Mouse (Mus musculus) right cerebral cortex, adult 18-20 months (tissue): Measurements from ENCODE around the gene Sdr39u1.

Source experiments
- DNase-seq: peaks from one replicate; pipeline ENCODE4 v3.0.0; 2022; ENCODE audit warnings: mixed read lengths

Sdr39u1 gene

DNA sequence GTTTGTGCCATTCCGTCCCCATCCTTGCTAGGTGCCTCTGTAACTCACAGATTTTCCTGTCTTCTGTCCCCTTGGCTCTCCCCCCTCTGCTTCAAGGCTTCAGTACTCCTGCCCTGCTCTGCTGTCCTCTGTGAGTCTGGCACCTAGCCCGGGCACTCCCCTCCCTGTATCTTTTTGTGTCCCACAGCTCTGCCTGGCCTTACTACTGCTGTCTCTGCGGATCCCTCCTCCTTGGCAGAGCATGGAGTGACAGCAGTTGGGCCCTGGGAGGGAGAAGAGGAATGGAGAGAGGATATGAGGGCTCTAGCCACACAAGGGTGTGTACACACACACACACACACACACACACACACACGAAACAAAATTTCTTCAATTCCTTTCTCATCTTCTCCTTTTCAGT lies 15.9 kb downstream of the Sdr39u1 start, which contains the start of gene Cbln3:
Cbln3 (minus strand) TSS at position 227 of the 400 bp plus-strand sequence.
- DNase-seq, result no peak

DNA sequence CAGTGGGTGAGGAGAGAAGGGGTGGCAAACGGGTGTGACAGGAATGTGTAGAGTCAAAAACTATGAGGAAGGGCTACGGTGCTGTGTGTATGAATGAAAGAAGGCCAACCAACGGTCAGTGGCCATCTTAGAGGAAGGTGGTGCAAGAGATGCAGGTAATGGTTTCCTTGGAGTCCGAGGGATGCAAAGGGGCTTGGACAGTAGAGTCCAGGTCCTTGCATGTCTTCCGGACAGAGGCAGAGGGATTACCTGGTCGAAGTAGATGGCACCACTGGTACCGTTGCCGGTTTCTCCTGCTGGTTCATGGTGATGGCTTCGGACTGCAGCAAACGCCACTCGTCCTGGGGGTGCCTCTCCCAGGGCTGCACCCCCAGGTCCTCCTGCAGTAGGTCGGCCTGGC lies 16.4 kb downstream of the Sdr39u1 start:
- DNase-seq, result no peak

DNA sequence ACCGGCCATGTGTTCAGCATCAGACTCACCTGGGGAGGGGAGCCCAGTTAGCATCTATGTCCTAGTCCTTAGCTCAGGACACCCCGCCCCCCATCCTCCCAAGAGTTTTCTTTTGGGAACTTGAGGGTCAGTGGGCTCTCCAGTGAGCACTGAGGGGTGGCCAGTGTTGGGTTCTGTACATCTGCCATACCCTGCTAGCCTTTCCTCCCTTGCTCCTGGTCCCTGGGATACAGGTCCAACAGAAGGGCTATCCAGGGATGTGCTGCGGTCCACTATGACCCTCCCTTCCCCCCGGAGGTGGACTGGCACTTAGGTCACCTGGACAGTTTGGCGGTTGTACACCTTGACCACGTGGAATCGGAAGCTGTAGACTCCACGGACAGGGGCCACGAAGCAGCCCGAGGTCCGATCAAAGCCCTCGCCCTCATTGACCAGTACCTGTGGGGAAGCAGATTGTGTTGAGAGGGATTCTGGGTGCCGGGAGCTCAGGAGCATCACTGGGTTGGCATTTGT lies 16.9 kb downstream of the Sdr39u1 start:
- DNase-seq, result no peak

DNA sequence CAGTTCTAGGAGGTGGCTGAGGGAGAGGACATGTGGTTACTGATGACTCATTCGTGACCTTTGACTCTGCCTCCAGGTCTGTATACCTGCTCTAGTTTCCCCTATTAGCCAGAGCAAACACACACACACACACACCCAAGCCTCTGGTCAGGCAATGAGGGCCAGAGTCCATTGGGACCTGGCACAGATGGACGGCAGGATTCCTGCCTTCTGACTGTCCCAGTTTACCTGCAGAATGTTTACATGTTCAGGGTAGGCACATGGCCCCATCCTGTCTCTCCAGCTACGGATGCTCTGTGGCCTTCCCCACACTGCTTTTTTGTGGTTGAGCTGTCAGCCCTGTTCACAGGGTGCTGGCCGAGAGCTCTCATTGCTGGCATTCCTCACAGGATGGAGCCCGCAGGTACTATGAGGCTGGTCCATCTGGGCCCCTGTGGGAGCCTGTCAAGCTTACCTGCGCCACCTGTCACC lies 17.9 kb downstream of the Sdr39u1 start:
- DNase-seq, result no peak

DNA sequence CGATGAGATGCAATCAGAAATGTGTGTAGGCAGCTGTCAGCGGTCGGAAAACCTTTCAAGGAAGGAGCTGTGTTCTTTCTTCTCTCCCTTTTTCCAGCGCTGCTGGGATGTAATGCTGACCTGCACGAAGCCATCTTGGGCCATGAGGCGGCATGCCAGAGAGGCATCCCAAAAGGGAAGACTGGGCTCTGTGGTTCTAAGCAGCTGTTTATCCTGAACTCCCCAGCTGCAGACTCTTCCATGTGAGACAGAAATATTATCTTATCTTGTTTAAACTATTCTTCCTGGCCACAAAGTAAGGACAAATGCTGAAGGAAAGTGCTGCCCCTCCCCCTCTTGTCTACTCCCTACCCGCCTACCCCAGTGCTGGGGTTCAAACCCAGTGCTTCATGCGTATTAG lies 19.1 kb downstream of the Sdr39u1 start:
- DNase-seq, result no peak

DNA sequence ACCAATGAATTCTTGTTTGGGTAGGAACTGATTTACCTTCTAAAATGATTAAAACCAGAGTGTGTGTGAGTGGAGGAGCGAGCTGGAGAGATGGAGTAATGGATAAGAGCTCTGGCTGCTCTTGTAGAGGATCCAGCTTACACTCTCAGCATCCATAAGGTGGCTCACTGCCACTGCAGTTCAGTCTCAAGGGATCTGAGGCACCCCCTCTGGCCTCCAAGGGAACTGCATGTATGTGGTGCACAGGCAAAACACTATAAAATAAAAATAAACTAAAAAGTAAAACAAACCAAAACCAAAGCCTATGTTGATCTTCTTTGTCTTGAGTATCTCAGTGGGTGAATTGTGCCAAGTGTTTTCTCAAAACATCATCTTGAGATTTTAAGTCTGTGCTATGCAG lies 20.5 kb downstream of the Sdr39u1 start:
- peak; percentile 80 for DNase-seq

DNA sequence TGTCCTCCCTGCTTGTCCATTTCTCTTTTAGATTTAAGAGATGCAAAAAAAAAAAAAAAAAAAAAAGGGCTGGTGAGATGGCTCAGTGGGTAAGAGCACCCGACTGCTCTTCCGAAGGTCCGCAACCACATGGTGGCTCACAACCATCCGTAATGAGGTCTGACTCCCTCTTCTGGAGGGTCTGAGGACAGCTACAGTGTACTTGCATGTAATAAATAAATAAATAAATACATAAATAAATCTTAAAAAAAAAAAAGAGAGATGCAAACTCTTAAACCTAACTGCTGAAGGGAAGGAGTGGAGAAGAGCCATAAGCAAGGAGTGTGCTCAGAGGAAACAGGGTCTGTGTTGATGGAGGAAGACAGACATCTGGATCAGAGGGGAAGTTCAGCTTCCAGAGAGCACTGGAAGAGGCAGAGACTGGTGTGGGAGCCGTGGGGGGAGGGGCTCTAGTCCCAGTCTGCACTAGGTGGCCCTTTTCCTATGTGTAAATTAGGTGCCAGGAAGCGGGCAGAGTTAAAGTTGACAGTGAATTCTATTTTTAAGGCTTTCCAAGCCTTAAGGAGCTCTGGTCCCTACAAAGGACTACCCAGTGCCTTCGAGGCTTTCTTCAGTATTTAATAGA lies 21.7 kb downstream of the Sdr39u1 start:
- DNase-seq, result no peak

DNA sequence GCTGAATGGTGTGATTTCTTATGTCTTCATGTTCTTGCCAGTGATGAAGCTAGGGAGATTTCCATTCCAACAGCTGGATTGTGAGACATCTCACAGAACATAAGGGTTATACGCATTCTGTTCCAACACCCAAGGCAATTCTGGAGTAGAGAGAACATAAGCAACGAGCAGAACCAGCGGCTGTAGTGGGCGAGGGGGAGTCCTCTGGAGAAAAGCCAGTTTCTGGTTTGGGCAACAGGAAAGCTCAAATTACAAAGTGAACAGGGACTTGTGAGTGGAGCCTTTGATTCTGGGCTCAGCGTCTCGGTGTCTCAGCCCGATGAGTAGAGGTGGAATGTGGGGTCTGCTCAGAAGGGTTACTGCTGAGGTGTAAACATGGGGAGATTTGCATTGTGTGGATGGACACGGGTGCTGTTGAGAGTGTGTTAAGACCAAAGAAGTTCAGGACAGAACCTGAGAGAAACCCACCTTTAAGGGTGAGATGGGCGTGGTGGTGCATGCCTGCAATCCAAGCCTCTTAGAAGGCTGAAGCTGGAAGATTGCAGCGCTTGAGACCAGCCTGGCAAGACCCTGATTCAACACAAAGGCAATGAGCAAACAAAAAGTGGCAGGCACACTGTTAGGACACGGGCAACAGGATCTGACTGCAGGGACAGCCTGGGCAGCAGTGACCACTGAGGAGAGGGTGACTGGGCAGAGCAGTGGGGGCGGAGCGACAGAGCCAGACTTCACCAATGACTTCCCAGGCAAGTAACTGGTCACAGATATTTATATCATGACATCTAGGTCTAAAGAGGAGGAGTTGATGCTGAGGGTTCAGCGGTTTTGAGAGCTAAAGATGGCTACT lies 22.4 kb downstream of the Sdr39u1 start:
- no peak for DNase-seq

DNA sequence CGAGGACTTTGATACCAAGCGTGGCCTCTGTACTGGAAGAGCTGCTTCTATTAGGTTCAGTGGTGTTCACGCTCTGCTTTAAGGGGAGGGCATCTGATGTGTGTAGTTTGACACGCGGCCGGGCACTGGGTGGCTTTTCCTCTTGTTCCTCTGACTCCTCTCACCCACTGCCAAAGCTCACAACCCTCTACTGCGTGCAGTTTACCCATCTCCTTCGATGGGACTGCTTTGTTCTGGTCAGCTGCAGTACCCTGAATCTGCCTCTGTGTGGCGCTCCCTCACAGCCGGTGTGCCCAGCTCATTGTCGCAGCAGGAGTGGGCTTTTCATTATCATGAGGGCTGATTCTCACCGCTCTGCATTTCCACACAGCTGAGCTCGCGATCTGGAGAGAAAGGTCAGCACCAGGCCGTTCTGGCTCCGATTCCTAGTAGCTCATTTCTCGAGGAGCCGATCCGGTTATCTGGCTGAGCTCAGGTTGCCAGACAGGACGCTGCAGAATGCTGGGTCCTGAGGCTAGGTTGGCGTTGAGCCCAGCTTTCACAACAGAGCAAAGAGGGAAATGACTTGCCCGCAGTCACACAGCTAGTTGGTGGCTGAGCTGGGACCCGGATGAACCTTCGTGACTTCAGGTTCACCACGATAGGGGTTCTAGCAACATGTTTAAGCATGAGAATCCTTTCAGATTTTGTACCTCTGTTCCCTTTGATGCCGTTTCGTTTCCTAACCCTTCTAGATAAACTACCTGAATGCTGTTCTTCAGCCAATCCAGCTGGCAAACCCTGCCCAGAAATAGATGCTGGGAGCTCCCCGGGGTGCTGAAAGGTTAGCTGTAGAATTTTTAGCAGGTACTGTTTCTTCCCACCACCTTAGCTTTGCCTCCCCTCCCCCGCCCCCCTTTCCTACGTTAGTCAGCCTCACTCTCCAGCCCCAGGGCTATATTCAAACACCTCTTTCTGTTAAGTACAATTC lies 26.1 kb downstream of the Sdr39u1 start:
- peak; percentile 53 for DNase-seq

DNA sequence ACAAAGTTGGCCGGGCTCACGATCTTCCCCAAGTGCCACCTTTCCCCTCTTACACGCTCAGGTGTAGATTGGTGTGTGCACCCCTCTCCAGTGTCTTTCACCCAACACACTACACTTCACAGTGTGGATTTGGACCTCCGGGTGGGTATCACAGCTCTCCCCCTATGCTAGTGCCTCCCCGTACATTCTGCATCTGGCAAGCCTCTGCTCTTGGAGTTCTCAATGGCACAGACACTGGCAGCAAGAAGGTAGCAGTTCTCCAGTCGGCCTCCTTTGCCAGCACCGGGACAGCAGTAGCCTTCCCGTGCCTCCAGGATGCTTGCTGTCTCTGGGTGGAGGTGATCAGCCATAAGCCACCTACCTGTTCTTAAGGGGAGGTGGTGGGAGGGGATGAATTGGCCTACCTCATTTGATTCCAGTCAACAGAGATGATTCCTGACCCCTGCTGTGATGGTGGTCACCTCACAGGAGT lies 26.8 kb downstream of the Sdr39u1 start:
- DNase-seq, result no peak

DNA sequence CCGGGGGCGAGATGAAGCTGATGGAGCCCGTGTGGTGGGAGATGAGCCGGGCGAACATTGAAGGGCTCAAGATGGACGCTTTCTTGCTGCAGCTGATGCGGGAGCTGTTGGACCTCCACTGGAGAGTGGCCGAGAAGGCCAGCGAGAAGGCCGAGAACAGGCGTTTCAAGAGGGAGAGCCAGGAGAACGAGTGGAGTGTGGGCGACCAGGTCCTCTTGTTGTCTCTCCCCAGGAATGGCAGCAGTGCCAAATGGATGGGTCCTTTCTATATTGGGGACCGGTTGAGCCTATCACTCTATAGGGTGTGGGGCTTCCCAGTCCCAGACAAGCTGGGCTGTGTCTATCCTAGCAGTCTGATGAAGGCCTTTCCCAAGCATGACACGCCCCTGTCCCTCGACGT lies 27.5 kb downstream of the Sdr39u1 start:
- DNase-seq, result no peak

DNA sequence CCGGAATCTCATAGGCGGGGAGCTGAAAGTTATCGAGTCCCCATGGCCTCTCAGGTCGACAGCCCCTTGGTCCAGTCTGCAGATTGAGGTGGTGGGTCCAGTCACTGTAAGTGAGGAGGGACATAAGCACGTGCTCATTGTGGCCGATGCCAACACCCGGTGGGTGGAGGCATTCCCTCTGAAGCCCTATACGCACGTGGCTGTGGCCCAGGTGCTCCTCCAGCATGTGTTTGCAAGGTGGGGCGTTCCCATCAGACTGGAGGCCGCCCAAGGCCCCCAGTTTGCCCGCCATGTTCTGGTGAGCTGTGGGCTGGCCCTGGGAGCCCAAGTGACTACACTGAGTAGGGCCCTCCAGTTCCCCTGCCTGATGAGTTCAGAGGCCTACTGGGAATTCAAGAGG lies 28.1 kb downstream of the Sdr39u1 start:
- no peak for DNase-seq

DNA sequence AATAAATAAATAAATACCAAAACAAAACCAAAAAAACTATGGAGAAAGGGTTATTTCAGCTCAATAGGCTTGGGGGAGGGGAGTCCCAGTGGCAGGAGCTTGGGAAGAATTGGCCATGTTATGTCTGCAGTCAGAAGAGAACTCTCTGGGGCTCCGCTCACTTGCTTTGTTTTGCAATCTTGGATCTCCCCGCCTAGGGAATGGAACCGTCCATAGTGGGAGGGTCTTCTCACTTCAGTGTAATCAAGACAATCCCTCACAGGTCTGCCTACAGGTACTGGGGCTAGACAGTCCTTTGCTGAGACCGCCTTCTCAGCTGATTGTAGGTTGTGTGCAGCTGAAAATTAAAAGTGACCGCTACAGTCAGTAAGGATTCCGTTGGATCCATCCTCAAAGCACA lies 30.6 kb downstream of the Sdr39u1 start:
- DNase-seq, result no peak

DNA sequence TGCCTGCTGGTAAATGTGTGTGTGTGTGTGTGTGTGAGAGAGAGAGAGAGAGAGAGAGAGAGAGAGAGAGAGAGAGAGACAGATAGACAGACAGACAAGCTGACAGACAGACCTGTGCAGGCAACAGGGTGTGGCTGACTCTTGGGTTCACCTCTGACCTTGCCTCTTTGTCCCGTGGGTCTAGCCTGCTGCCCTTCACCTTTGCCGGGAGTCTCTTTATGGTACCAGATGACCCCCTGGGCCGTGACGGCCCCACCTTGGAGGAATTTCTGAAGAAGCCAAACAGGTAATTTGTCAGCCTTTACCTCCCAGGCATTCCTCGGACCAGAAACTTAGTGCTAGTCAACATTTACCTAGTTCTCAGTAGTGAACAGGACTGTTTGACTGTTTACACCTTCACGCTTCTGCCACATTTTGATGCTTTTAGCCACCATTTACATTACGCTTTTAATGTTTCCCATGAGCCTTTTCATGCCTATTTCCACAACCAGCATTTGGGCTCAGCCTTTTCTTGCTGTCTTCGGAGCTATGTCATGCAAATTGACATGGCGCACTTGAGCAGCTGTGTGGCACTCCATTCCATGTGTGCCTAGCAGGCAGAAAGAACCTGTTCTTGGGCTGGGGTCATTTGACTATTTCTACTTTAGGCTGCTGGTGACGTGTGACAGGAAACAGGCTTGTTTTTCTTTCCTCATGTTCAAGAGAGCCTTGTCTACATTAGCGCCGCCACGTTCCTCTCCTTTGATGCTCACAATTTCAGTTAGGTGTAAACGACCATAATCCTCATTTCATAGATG lies 31.7 kb downstream of the Sdr39u1 start:
- DNase-seq, result no peak

DNA sequence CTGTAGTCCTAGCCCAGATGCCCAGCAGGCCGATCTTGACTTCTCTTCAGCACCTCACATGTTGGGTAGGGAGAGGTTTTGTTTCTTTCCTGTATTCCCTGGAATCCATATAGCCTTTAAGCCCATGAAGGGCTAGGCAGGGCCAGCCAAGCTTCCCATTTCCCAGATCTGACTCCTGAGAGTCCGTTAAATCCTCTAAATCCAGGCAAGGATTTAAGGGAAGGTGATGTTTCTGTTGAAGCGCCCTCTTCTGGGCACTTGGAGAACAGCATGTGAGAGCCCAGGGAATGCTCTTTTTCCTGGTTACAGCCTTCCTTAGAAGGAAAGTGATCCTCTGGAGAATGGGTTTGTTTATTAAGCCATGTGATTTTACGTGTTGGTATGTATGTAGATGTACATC lies 33.1 kb downstream of the Sdr39u1 start:
- peak; percentile 46 for DNase-seq

DNA sequence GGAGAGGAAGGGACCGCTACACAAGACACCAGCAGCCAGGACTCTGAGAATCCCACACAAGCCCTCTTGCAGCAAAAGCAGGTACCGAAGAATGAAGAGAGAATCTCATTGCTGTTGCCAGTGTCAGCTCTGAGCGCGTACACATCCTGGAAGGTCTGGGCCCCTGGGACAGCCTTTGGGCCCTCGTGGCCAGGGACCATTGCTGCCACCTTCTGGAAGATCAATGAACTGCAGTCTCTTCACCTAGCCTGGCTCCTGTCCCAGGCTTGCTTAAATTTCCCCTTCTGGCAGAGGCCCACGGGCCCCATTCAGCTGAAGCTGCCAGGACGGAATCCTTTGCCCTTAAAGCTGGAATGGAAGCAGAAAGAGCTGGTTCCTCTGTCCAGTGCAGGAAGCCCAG lies 36.3 kb downstream of the Sdr39u1 start:
- peak; percentile 25 for DNase-seq

DNA sequence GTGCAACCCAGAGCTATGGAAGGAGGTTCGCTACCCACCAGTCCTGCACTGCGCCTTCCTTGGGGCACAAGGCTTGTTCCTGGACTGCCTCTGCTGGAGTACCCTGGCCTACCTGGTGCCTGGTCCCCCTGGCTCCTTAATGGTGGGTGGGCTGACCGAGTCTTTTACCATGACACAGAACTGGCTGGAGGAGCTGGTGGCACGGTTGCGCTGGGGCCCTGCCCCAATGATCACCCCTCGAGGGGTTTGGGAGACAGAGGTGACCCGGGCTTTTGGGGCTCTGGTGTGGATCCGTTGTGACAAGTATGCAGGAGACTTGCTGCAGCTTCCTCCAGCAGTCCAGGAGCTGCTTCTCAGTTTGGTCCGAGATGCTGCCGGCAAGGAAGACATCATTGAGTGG lies 37.1 kb downstream of the Sdr39u1 start:
- DNase-seq, result no peak

DNA sequence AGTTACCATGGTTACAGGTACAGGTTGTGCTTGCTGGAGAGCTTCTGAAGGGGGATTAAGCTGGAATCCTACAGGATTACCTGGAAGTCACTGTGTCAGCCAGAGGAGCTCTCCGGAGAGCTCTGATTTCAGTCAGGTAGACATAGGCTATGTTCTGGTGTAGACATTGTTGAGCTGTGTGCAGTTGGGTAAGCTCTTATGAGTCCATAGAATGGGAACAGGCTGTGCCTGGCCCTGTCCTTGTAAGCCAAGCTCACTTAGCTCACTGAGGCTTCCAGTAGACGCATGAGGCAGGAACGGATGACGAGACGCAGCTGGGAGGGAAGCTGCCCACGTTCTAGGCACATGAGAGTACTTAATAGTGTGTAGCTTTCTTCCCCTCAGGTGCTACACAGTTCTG lies 37.9 kb downstream of the Sdr39u1 start:
- DNase-seq, result no peak

DNA sequence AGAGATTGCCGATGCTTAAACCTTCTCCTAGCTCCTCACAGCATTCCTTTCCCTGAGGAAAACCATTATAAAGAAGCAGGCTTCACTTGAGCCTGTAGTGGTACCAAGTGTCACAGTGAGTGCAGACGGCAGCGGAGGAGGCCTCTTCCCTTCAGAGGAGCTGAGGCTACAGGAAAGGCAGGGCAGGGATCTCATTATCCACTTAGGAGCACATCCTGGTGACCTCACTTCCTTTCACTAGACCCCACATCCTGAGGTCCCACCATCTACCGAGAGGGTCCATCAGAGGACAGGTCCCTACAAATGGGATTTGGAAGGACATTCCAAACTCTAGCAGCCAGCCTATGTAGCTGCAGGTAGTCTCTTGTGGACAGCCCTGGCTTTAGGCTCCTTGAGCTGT lies 42.5 kb downstream of the Sdr39u1 start:
- no peak for DNase-seq

DNA sequence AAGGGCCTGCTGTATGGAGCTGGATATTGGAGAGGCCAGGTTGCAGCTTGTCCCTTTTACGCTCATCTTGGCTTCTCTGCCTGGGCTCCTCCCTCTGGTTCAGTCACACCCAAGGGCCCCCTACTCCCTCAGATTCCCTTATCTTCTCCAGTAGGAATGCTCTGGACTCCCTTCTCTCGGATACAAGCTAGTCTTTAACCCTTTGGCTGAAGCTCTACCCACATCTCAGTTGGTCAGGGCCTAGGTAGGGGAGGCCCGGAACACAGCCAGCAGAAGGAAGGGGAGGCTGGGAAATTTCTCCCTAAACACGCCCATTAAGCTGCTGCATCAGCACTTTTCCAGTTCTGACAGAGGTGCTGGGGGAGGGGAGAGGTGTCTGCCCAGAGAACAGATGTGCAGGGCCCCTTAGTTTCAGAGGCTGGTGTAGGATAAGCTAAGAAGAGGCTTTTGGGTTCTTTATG lies 45.0 kb downstream of the Sdr39u1 start:
- DNase-seq, result no peak

DNA sequence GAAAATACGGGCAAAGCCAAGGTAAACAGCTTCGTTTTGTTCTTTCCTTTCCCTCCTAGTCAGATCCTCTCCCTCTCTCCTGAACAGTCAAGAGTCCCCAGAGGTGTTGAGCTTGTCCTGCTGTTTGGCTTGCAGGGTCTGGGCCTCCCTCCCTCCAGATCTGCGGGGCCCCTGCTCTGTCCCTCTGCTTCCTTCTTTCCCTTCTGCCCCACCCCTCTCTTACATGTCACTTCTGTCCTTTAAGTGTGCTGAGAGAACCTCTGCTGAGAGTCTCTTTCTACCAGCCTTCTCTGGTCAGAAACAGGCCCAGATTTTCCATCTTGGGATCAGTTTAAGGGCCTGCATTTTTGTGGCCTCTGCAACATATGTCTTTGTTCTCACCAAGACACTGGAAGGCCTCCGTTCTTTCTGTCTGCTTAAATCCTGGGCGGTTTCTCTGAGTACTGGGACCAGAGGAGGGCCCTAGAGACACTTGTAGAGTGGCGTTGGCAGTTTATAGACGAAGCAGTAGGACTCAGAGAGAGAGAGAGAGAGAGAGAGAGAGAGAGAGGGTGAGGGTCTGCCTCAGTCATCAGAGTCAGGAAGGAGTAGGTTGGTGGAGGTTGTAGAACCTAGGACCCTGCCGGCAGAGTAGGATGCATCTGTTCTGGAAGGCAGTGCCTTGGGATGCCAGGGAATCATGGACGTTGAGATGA lies 45.5 kb downstream of the Sdr39u1 start:
- DNase-seq, result no peak
